Mouse (Mus musculus): ENCODE measurements around the gene Epn2.

DNA sequence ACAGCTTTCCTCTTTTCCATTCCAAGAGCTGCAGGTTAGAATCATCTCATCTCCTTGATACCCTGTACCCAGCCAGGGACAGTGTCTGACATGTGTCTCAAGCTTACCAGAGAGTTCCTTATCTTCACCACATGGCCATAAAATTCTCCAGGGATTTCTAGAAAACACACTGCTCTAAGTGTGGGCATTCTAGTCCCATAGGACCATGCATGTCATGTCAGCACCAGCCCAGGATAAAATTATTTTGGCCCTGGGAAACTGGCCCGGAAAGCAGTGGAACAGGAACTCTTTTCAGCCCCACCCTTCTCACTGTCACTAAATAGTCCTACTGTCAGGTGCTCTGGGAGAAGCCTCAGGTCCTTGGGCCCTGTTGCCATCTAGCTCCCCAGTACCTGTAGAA is 9.8 kb downstream of the Epn2 start:
- no peak for TF ChIP-seq CTCF (IDR thresholded peaks at IDR 0.05; ENCODE audit: borderline replicate concordance, control insufficient read depth, extremely low read depth, insufficient read depth, low read length, poor library complexity)
- TF ChIP-seq POLR2A (IDR thresholded peaks at IDR 0.05; ENCODE audit: control insufficient read depth, extremely low read depth, insufficient read depth, low read length, poor library complexity): no peak
